Mouse (Mus musculus) T-helper 17 cell (primary cell): ENCODE results near the gene Cldn22.
"Not testable (repeated sequence)": the region's sequence is repeated elsewhere in the genome, so short reads cannot be mapped to it uniquely, and the experiment has no call there.

Source experiments
- in situ Hi-C, 2 experiments: fragments of 300-600 bp; cut with MboI, MseI; formaldehyde crosslinking; loops; 1 replicate in 1 of 2; 2 replicates in 1 of 2; pipeline ENCODE4 v1.15.1; 2025; ENCODE audit warnings: high pct_unique_total_duplicates in 2 of 2

The Cldn22 gene

DNA sequence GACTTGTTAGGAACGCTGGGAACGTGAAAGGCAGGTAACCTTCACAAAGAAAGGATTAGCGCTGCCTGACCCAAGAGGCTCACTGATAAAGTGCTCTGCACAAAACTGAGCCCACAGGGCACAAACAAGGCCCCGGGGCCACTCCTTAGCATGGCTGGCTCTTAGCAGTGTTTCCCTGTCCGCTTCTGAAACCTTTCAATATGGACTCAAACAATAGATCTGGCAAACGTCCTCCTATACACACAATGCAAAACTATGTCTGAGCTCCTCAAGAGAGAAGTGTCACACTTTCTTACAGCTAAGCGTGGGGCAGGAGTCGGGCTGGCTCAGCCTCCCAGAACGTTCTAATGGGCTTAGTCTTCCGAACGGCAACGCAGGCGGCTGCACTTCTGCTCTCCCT lies at the start of gene Cldn22:
Gene Cldn22 (plus strand): TSS at position 301 of the 400 bp plus-strand sequence.
- in situ Hi-C loops = no loop called here

- in situ Hi-C loops = no loop called here
Measured at GRCm38 (mm10) chr8:47777415-47777814, 46.9 kb upstream of the Cldn22 start.

- in situ Hi-C loops = no loop called here
Measured at GRCm38 (mm10) chr8:47779589-47779988, 44.7 kb upstream of the Cldn22 start.

- in situ Hi-C loops = no loop called here
Measured at GRCm38 (mm10) chr8:47781881-47782280, 42.4 kb upstream of the Cldn22 start.

- in situ Hi-C loops = no loop called here
Measured at GRCm38 (mm10) chr8:47783544-47783943, 40.7 kb upstream of the Cldn22 start.

- in situ Hi-C loops = no loop called here
Measured at GRCm38 (mm10) chr8:47783944-47784343, 40.3 kb upstream of the Cldn22 start.

DNA sequence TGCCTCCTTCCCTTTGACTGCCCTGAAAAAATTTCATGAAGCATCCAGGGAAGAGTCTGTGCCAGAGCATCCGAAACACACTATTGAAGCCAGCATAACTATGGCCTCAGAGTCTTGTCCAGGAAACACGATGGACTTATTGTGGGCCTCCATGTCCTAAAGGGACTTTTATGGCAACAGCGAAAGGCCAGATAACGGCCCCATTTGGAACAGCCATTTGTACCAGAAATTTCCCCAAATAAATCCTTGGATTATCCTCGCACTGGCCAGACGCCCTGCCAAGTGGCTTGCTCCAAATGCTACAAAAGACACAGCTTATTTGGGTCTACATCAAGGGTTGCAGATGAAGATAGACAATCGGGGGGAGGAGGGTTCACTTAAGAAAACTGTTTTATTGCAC lies 39.8 kb upstream of the Cldn22 start:
- in situ Hi-C loops = no loop called here

DNA sequence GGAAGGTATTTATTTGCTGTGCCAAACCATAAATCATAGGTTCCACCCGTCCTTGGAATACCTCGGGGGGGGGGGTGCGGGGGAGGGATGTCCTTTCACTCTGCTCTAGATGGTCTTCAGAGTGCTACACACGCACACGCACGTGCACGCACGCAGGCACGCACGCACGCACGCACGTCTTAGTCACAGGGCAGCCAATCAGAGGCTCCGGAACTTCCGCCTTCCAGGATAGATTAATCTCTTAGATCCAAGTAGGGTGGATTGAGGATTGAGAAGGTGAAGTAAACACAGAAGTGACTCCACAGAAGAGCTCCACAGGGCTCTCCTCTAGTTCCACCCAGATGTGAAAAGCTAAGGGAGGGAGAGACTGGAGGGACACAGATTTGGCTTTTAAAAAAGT lies 38.0 kb upstream of the Cldn22 start:
- in situ Hi-C loops = no loop called here

- in situ Hi-C loops = no loop called here
Measured at GRCm38 (mm10) chr8:47787705-47788104, 36.6 kb upstream of the Cldn22 start.

GRCm38 (mm10) chr8:47791986-47792385 lies 32.3 kb upstream of the Cldn22 start:
- in situ Hi-C loops = no loop called here

DNA sequence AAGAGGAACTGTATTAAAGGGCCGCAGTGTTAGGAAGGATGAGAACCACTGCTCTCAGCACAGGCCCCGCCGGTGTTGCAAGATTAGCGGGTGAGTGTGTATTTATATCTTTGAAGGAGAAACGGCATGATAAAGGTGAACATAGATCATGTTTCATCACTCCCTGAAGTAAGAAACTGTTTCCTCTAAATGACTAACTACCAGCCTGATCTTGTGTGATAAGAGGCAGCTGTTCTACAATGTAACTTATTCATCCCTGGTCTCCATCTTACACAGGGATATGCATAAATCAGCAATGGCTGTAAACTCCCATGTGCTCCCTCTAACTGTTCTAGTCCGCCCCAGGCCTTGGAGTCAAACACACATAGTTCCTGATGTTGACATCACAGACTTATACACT lies 24.8 kb upstream of the Cldn22 start:
- in situ Hi-C loops = no loop called here

GRCm38 (mm10) chr8:47802349-47802748 lies 21.9 kb upstream of the Cldn22 start:
- in situ Hi-C loops = no loop called here

DNA sequence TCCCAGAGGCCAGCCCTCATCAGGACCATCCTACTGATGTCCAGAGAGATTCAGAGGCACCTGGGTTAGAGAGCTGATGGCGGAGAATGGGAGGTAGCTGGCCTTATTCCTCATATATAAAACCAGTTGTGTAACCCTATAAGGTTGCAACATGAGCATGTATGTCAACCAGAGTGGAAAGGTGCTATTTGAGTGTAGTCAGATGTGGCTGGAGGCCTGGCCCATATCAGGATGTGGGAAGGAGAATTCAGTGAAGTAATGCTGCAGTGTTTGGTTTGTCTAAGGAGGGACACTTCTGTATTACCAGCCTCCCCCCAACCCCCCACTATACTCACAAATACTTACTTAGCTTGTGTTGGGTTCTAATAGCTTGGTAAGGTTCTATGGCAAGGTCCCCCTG lies 20.0 kb upstream of the Cldn22 start:
- in situ Hi-C loops = no loop called here

DNA sequence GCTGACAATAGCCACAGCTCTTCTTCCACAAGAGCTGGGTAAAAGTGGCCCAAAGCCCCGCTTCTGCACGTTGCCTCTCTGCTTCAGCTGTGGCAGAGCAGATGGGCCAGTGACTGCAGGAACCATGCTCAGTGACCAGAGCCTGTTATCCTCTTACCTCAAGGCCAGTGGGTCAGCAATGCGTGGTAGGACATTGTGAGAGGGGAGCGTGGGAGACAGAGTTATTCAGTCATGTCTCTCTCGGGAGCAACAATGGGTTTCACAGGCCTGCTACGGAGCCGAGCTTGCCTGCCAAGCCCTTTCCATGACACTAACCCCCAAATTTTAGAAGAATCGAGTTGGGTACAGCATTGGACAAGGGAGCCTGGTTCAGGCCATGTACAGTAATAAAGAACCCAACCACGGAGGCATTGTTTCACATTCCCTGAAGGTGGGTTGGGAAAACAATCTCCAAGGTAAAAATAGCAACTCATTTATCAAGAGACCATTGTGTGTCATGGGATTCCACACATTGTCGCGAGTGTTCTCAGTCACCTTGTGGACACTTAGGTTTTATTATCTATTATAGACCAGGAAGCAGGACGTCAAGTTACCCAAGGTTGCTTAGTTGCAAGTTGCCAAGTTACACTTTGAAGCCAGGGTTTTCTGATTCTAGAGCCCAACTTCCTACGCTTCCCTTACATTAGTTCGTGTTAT lies 14.2 kb upstream of the Cldn22 start:
- in situ Hi-C loops = no loop called here

- in situ Hi-C loops = no loop called here
Measured at GRCm38 (mm10) chr8:47810666-47811015, 13.6 kb upstream of the Cldn22 start.

DNA sequence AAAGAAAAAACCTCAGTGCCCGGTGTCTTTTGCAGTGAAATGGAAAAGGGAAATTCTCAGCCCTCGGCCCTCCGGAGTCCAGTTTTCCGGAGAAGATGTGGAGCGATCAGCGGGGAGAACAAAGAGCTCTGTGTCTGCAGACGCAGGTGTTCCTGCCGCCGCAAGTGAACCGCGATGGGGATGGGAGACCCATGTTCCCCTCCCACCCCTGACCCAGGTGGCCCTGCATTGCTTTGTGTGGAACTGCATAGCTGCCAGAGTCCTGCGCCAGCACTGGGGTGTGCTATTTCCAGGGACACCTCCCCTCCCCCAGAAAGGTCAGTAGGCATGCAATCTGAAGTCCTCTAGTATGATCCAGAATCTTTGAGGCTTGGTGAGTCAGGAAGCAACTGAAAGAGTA lies 13.1 kb upstream of the Cldn22 start:
- in situ Hi-C loops = no loop called here

DNA sequence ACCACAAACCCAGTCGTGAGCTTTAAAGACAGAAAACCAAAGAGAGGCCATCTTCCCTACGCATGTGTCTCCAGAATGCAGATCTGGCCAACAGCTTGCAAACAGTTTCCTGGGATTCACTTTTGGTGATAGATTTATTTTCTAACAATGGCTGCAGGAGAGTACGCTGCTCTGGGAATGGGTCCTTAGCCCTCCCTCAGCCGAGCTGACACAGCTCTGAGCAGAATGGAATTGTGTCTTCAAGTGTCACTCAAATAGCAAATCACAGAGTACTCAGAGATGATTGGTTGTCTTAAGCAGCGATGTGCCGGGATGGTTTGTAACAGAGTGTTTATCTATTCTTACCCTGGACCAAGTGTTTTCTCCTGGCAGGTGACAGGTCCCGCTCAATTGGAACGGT lies 5.2 kb upstream of the Cldn22 start:
- in situ Hi-C loops = no loop called here

DNA sequence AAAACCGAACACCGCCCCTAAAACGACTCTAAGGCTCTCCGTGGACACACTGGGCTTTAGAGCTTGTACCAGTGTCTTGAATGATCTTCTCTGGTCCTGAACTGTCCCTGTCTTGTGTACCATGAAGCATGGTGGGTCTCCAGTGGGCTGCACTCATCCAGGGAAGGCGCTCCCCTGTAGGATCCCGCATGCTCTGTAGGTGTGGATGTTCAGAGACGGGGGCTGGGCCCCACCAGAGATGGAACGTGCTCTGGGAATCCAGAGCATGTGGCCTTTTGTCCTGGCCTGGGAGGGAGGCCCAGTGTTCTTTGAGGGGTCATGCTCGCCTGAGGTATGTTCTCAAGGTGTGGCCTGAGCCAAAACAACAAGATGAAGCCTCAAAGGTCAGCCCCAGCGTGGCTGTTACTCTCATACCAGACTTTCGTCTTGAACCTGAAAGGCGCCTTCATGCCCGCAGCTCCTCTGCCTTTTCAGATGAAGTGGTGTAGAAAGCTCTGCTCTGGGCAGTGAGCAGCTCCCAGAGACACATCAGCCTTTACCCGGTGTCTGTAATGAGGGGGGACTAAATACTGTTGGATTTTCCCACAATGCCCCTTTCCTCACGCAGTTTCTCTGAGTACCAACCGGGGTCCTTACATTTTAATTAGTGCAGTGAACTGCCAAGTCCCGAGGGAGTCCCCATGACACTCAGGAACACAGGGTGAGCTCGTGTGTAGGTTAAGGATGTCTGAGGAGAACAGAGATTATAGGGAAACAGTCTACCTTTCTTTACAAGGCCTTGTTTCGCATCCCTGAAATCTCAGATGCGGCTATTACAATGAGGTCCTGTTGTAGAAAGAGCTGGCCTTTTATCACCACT lies 3.1 kb upstream of the Cldn22 start:
- in situ Hi-C loops = no loop called here

GRCm38 (mm10) chr8:47821843-47822242 lies 2.4 kb upstream of the Cldn22 start, which contains the start of gene Cldn24:
Gene Cldn24, plus strand, starts transcription at chr8:47822143.
- in situ Hi-C loops = no loop called here

DNA sequence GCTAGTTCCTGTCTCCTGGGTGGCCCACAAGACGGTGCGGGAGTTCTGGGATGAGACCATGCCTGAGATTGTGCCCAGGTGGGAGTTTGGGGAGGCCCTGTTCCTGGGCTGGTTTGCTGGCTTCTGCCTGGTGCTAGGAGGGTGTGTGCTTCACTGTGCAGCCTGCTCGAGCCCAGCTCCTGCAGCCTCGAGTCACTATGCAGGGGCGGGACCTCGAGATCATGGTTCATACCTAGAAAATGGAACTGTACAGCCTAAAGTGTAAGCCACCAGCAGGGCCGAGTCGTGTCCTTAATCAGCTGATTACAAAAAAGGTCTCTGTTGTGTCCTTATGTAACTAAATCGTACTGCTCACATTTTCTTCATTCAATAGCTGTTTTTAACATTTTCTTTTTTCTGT lies 1.7 kb upstream of the Cldn22 start:
- in situ Hi-C loops = not testable (repeated sequence)

GRCm38 (mm10) chr8:47823777-47824176 lies 505 bp upstream of the Cldn22 start:
- in situ Hi-C loops = no loop called here

DNA sequence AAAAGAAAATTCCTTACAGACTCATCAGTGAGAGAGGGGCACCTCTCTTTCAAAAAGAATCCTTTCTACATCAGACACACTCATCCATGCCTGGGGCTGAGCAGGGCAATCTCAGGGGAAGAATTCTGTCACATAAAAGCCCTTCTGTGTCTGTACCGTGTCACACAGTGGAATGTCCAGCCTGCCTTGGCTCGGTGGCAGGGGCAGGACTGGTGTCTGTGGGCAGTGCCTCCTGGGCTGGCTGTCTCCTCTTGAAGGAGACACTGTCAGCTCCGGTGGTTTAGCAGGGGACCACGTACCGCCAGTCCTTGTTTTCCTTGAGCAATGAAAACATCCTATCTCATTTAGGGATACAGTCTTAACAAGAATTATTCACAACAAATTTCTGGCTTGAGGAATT lies 1.3 kb downstream of the Cldn22 start:
- in situ Hi-C loops = loop anchor here in 1 of 2 experiments (5.0 kb wide), 1 partner anchor 78 kb away; no protein-coding TSS in a partner anchor

- in situ Hi-C loops = loop anchor here in 1 of 2 experiments (5.0 kb wide), 1 partner anchor 80 kb away; no protein-coding TSS in a partner anchor
Measured at GRCm38 (mm10) chr8:47826911-47827310, 2.6 kb downstream of the Cldn22 start.
